Mouse (Mus musculus): ENCODE data around the gene Galnt10. TPM values are rescaled to one million over a fixed set of nuclear protein-coding genes. Genes with fewer than 3 reads are reported as not detected.

Galnt10 gene
- total RNA-seq, 2 experiments from 2014 or later, result 5.9 to 7.4 TPM

GRCm38 (mm10) chr11:57779824-57780223 lies 134.6 kb downstream of the Galnt10 start:
- intact Hi-C loops (cut with DNase I), result loop anchor here (2.0 to 10.0 kb wide), 3 partner anchors 135 to 1655 kb away; partner anchors contain the start of gene Galnt10
- H3K27ac ChIP-seq, result no peak overlapping the region
- no peak for TF ChIP-seq CTCF (IDR thresholded peaks at IDR 0.05)
- DNase-seq (ENCODE audit: extremely low spot score in 1 of 2, low spot score in 2 of 2), result no peak
- no peak overlapping the region for H3K4me3 ChIP-seq

- Histone ChIP-seq H3K4me3 (no peak overlapping the region), H3K27ac (peak overlapping the region; percentile 38; the same call in 1 of the 2 replicates)
- peak; percentile 42 for DNase-seq (ENCODE audit: extremely low spot score in 1 of 2, low spot score in 2 of 2)
- intact Hi-C loops (cut with DNase I), result loop anchor here (10.0 kb wide), 1 partner anchor 1662 kb away; no protein-coding TSS in a partner anchor
- peak; percentile 57 for TF ChIP-seq CTCF (IDR thresholded peaks at IDR 0.05)
Measured at GRCm38 (mm10) chr11:57786616-57787418, 141.6 kb downstream of the Galnt10 start.

- peak; percentile 68 for TF ChIP-seq CTCF (IDR thresholded peaks at IDR 0.05)
- DNase-seq (ENCODE audit: extremely low spot score in 1 of 2, low spot score in 2 of 2), result no peak
- intact Hi-C loops (cut with DNase I), result loop anchor here (1.0 to 10.0 kb wide), 2 partner anchors 146 to 1663 kb away; no protein-coding TSS in a partner anchor
- H3K27ac ChIP-seq, result no peak overlapping the region
- H3K4me3 ChIP-seq, result no peak overlapping the region
Measured at GRCm38 (mm10) chr11:57787913-57788312, 142.7 kb downstream of the Galnt10 start.

- DNase-seq (ENCODE audit: extremely low spot score in 1 of 2, low spot score in 2 of 2), result no peak
- TF ChIP-seq CTCF (IDR thresholded peaks at IDR 0.05), result no peak
- Histone ChIP-seq H3K27ac (no peak overlapping the region), H3K4me3 (no peak overlapping the region)
- intact Hi-C loops (cut with DNase I), result no loop called here
Measured at GRCm38 (mm10) chr11:57790866-57791535, 145.8 kb downstream of the Galnt10 start.

GRCm38 (mm10) chr11:57795086-57795485 lies 149.8 kb downstream of the Galnt10 start:
- Histone ChIP-seq H3K27ac (no peak overlapping the region), H3K4me3 (no peak overlapping the region)
- DNase-seq (ENCODE audit: extremely low spot score in 1 of 2, low spot score in 2 of 2), result no peak
- intact Hi-C loops (cut with DNase I), result no loop called here
- no peak for TF ChIP-seq CTCF (IDR thresholded peaks at IDR 0.05)

GRCm38 (mm10) chr11:57797828-57798227 lies 152.6 kb downstream of the Galnt10 start:
- no peak for TF ChIP-seq CTCF (IDR thresholded peaks at IDR 0.05)
- no peak overlapping the region for H3K4me3 ChIP-seq
- no peak overlapping the region for H3K27ac ChIP-seq
- intact Hi-C loops (cut with DNase I), result no loop called here
- no peak for DNase-seq (ENCODE audit: extremely low spot score in 1 of 2, low spot score in 2 of 2)

DNA sequence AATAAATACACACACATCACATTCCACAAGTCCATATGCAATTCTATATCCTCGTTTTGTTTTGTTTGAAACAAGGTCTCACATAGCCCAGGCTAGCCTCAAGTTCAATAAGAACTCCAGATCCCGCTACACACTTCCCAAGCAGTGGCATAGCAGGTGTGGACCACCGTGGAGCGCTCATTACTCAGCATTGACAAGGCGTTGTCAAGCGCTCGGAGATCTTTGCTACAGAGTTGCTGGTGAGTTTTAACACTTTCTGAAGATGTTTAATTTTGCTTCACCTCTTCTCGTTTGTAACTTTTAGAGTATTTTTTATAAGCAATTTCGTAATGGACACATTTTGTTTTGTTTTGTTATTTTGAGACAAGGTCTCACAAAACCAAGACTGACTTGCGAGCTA lies 154.2 kb downstream of the Galnt10 start:
- DNase-seq (ENCODE audit: extremely low spot score in 1 of 2, low spot score in 2 of 2), result no peak
- Histone ChIP-seq H3K4me3 (no peak overlapping the region), H3K27ac (no peak overlapping the region)
- no peak for TF ChIP-seq CTCF (IDR thresholded peaks at IDR 0.05)
- intact Hi-C loops (cut with DNase I), result no loop called here

- no peak for TF ChIP-seq CTCF (IDR thresholded peaks at IDR 0.05)
- intact Hi-C loops (cut with DNase I), result loop anchor here (10.0 kb wide), 1 partner anchor 304 kb away; the partner anchor contains the start of gene Cnot8
- no peak for DNase-seq (ENCODE audit: extremely low spot score in 1 of 2, low spot score in 2 of 2)
- Histone ChIP-seq H3K4me3 (peak overlapping the region; percentile 91), H3K27ac (peak overlapping the region; percentile 4; the same call in 1 of the 2 replicates)
Measured at GRCm38 (mm10) chr11:57800266-57800951, 155.2 kb downstream of the Galnt10 start.

DNA sequence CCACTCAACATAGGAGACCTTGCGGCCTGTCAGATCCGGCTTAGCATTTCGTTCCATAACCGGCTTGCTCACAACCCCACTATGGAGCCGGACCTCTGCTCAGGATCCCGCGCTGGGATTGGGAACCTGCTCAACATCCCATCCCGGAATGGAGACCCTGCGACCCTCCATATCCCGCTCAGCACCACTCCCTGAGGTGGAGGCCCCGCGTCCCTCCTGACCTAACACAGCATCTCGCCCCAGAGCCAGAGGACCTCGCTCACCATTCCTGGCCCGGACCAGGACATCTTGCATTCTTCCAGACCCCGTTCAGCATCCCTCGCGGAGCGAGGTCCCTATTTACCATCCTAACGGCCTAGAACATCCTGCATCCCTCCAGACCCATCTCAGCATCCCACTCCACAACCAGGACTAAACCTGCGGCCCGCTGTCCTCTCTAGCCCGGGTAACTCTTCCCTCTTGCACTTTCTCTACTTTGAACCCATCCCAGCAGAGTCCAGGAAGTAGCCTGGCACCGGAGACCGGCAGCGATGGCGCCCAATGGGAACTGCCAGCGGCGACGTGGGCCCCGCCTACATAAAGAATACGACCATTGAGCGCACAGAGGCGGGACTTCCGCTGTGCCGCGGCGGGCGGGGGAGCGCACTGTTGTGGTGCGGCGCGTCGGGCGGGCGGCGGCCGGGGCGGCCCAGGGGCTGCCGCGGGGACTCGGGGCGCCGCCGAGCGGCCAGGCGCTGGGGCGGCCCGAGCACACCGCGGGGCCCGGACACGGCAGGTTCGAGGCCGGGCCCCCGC lies 155.9 kb downstream of the Galnt10 start, which contains the start of gene Sap30l:
Sap30l (plus strand) TSS at position 667 of the 795 bp plus-strand sequence.
- H3K27ac ChIP-seq, result peak within 1 kb of the TSS; percentile 57
- intact Hi-C loops (cut with DNase I), result loop anchor here (10.0 kb wide), 1 partner anchor 304 kb away; the partner anchor contains the start of gene Cnot8
- TF ChIP-seq CTCF (IDR thresholded peaks at IDR 0.05), result no peak
- peak; percentile 96 to 97 for DNase-seq (ENCODE audit: extremely low spot score in 1 of 2, low spot score in 2 of 2)
- peak within 1 kb of the TSS; percentile 91 for H3K4me3 ChIP-seq

DNA sequence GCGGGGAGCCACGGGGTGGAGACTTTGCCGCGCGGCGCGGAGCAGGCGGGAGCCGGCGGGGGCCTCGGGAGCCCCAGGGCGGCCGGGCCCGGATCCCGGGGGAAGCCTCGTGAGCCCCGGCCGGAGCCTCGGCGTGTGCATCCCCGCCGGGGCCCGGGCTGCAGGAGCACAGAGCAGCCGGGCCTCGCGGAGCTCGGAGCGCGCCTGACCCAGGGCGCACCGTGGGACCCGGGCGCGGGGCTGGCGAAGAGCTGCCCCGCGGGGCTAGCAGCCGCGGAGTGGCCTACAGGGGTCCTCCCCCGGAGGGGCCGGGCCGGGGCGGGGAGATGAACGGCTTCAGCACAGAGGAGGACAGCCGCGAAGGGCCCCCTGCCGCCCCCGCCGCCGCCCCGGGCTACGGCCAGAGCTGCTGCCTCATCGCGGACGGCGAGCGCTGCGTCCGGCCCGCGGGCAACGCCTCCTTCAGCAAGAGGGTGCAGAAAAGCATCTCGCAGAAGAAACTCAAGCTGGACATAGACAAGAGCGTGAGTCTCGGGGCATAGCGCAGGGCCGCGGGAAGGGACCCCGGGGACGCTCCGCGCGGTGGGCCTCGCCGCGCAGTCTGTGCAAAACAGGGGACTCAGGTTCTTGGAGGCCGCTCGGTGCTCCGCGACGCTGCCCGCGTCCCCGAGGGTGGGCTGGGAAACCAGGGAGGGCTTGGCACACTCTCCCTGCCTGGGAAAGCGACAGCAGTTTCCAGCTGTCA lies 156.7 kb downstream of the Galnt10 start:
- Histone ChIP-seq H3K4me3 (peak overlapping the region; percentile 91), H3K27ac (peak overlapping the region; percentile 57)
- intact Hi-C loops (cut with DNase I), result loop anchor here (10.0 kb wide), 1 partner anchor 303 kb away; the partner anchor contains the start of gene Cnot8
- TF ChIP-seq CTCF (IDR thresholded peaks at IDR 0.05), result no peak; the same call in 1 of the 2 replicates
- peak; percentile 45 to 62 for DNase-seq (ENCODE audit: extremely low spot score in 1 of 2, low spot score in 2 of 2)

All from left cerebral cortex, adult 2 months (tissue).